Mouse (Mus musculus): ENCODE data around the gene Fbxw7.

The Fbxw7 gene

GRCm38 (mm10) chr3:84814762-84815381 is at the start of gene Fbxw7:
Fbxw7 (plus strand) TSS chr3:84815268.
- no peak for DNase-seq (ENCODE audit: extremely low spot score, low spot score)

- no peak for DNase-seq (ENCODE audit: extremely low spot score, low spot score)
Observed at GRCm38 (mm10) chr3:84768940-84769339, 46.1 kb upstream of the Fbxw7 start.

- DNase-seq (ENCODE audit: extremely low spot score, low spot score) = no peak
Observed at GRCm38 (mm10) chr3:84769411-84769810, 45.7 kb upstream of the Fbxw7 start.

GRCm38 (mm10) chr3:84770518-84770917 is 44.5 kb upstream of the Fbxw7 start:
- DNase-seq (ENCODE audit: extremely low spot score, low spot score) = no peak

GRCm38 (mm10) chr3:84771980-84772379 is 43.1 kb upstream of the Fbxw7 start:
- DNase-seq (ENCODE audit: extremely low spot score, low spot score) = no peak

- DNase-seq (ENCODE audit: extremely low spot score, low spot score) = no peak
Observed at GRCm38 (mm10) chr3:84774246-84775066, 40.6 kb upstream of the Fbxw7 start.

GRCm38 (mm10) chr3:84775067-84775423 is 40.0 kb upstream of the Fbxw7 start:
- no peak for DNase-seq (ENCODE audit: extremely low spot score, low spot score)

GRCm38 (mm10) chr3:84775577-84775976 is 39.5 kb upstream of the Fbxw7 start:
- DNase-seq (ENCODE audit: extremely low spot score, low spot score) = no peak

- no peak for DNase-seq (ENCODE audit: extremely low spot score, low spot score)
Observed at GRCm38 (mm10) chr3:84776084-84776483, 39.0 kb upstream of the Fbxw7 start.

GRCm38 (mm10) chr3:84787914-84788313 is 27.2 kb upstream of the Fbxw7 start:
- DNase-seq (ENCODE audit: extremely low spot score, low spot score) = no peak

- no peak for DNase-seq (ENCODE audit: extremely low spot score, low spot score)
Observed at GRCm38 (mm10) chr3:84804036-84804435, 11.0 kb upstream of the Fbxw7 start.

GRCm38 (mm10) chr3:84806206-84806605 is 8.9 kb upstream of the Fbxw7 start:
- DNase-seq (ENCODE audit: extremely low spot score, low spot score) = no peak

GRCm38 (mm10) chr3:84807826-84808225 is 7.2 kb upstream of the Fbxw7 start:
- no peak for DNase-seq (ENCODE audit: extremely low spot score, low spot score)

- DNase-seq (ENCODE audit: extremely low spot score, low spot score) = no peak
Observed at GRCm38 (mm10) chr3:84808906-84809305, 6.2 kb upstream of the Fbxw7 start.

GRCm38 (mm10) chr3:84810803-84811202 is 4.3 kb upstream of the Fbxw7 start:
- no peak for DNase-seq (ENCODE audit: extremely low spot score, low spot score)

- DNase-seq (ENCODE audit: extremely low spot score, low spot score) = no peak
Observed at GRCm38 (mm10) chr3:84813436-84814156, 1.5 kb upstream of the Fbxw7 start.

- DNase-seq (ENCODE audit: extremely low spot score, low spot score) = peak; percentile 100
Observed at GRCm38 (mm10) chr3:84814157-84814761, 809 bp upstream of the Fbxw7 start.

GRCm38 (mm10) chr3:84815461-84815860 is 393 bp downstream of the Fbxw7 start:
- peak; percentile 46 for DNase-seq (ENCODE audit: extremely low spot score, low spot score)

GRCm38 (mm10) chr3:84816951-84817350 is 1.9 kb downstream of the Fbxw7 start:
- DNase-seq (ENCODE audit: extremely low spot score, low spot score) = no peak

- no peak for DNase-seq (ENCODE audit: extremely low spot score, low spot score)
Observed at GRCm38 (mm10) chr3:84820654-84821201, 5.7 kb downstream of the Fbxw7 start.

GRCm38 (mm10) chr3:84825990-84826389 is 10.9 kb downstream of the Fbxw7 start:
- DNase-seq (ENCODE audit: extremely low spot score, low spot score) = no peak

- no peak for DNase-seq (ENCODE audit: extremely low spot score, low spot score)
Observed at GRCm38 (mm10) chr3:84826405-84826804, 11.3 kb downstream of the Fbxw7 start.
